Mouse (Mus musculus): ENCODE results near the gene Amigo2. TPM values are rescaled to one million over a fixed set of nuclear protein-coding genes. Genes with fewer than 3 reads are reported as not detected.

Amigo2 gene
- polyA plus RNA-seq, 1 experiment from 2014 or later: not detected

GRCm38 (mm10) chr15:97278340-97278948 is 31.4 kb upstream of the Amigo2 start:
- Histone ChIP-seq H3K4me3 (ENCODE audit: inconsistent target) (no peak overlapping the region), H3K36me3 (ENCODE audit: inconsistent target) (no peaks in the 10 kb centered on the region), H3K27ac (no peak overlapping the region), H3K79me2 (ENCODE audit: inconsistent target) (no peaks in the 10 kb centered on the region)
- 96% methylated on average over 9 of the region's 9 CpGs for WGBS (ENCODE audit: missing documents)

DNA sequence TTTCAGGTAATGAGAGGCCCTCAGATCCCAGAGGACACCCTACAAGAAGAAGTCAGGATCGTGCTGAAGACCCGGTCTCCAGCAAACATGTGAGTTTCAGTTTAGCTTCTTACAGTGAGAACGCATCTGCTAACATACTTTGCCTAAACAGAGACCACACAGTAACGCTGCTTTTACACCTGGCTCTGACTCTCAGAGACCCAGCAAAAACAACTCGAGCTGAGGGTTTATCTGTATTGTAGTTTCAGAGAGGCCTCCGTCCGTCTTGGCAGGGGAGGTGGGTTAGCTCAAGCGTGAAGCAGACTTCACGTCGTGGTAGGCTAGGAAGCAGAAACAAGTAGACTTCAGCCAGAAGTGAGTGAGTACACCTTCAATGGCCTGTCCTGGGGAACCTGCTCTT is 30.2 kb upstream of the Amigo2 start:
- no peaks in the 10 kb centered on the region for H3K36me3 ChIP-seq (ENCODE audit: inconsistent target)
- no peaks in the 10 kb centered on the region for H3K79me2 ChIP-seq (ENCODE audit: inconsistent target)
- 94% methylated on average over 10 of the region's 10 CpGs for WGBS (ENCODE audit: missing documents)
- no peak overlapping the region for H3K27ac ChIP-seq
- no peak overlapping the region for H3K4me3 ChIP-seq (ENCODE audit: inconsistent target)

GRCm38 (mm10) chr15:97276660-97277153 is 29.6 kb upstream of the Amigo2 start:
- WGBS (ENCODE audit: missing documents): 87% methylated on average over 20 of the region's 20 CpGs
- Histone ChIP-seq H3K27ac (no peak overlapping the region), H3K4me3 (ENCODE audit: inconsistent target) (no peak overlapping the region)

DNA sequence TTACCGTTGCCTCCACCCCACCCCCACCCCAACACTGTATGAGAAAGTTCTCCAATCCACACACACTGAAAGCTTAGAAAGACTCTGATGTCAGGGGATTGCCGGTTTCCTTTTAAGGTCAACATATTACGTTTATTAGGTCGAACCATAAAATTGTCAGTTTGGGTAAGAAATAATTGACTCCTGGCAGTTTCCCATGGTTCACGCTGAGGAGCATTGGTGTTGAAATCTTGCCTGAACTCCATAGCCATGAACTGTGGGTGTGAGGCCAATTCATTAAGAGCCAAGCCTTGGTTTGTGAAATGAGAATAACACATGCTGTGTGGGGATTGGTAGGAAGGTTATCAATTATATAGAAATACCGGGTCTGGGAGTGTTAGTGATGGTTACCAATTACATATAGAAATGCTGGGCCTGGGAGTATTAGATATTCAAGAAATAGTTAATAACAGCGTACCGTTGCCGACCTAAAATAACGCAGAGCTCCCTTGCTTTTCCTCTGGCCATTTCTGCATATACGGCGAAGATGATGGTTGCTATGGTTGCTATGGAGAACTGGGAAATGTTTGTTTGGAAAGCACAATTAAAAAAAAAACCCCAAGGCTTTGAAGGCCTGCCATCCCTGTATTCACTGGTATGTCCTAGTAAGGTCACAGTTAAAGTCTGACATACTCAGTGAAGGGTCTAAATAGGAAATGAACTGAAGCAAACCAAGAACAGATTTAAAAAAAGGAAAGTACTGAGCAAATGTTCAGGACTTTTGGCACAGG is 28.7 kb upstream of the Amigo2 start:
- Histone ChIP-seq H3K4me3 (ENCODE audit: inconsistent target) (no peak overlapping the region), H3K27ac (no peak overlapping the region), H3K36me3 (ENCODE audit: inconsistent target) (no peaks in the 10 kb centered on the region), H3K79me2 (ENCODE audit: inconsistent target) (no peaks in the 10 kb centered on the region)
- 96% methylated on average over 12 of the region's 12 CpGs for WGBS (ENCODE audit: missing documents)

More at GRCm38 (mm10) chr15:97276660-97277153, 29.6 kb upstream of the Amigo2 start:
- no peaks in the 10 kb centered on the region for H3K36me3 ChIP-seq (ENCODE audit: inconsistent target)
- no peaks in the 10 kb centered on the region for H3K79me2 ChIP-seq (ENCODE audit: inconsistent target)

DNA sequence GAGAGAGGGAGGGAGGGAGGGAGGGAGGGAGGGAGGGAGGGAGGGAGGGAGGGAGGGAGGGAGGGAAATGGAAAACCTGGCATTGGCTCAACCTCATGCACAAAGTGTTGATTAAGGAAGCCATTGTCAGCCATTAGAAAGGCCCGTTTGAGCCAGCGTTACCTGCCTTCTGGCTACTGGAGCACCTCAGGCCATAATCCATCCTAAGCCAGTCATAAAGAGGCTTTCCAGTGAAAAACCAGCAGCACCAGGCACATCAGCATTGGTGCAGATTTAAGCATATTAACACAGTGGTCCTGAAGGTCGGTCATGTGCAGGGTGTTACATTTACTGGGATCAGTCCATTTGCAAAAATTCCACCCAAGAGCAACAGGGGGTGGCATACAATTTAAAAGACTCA is 25.7 kb upstream of the Amigo2 start:
- Histone ChIP-seq H3K27ac (no peak overlapping the region), H3K79me2 (ENCODE audit: inconsistent target) (no peaks in the 10 kb centered on the region), H3K4me3 (ENCODE audit: inconsistent target) (no peak overlapping the region), H3K36me3 (ENCODE audit: inconsistent target) (no peaks in the 10 kb centered on the region)
- 90% methylated on average over 3 of the region's 3 CpGs for WGBS (ENCODE audit: missing documents)

DNA sequence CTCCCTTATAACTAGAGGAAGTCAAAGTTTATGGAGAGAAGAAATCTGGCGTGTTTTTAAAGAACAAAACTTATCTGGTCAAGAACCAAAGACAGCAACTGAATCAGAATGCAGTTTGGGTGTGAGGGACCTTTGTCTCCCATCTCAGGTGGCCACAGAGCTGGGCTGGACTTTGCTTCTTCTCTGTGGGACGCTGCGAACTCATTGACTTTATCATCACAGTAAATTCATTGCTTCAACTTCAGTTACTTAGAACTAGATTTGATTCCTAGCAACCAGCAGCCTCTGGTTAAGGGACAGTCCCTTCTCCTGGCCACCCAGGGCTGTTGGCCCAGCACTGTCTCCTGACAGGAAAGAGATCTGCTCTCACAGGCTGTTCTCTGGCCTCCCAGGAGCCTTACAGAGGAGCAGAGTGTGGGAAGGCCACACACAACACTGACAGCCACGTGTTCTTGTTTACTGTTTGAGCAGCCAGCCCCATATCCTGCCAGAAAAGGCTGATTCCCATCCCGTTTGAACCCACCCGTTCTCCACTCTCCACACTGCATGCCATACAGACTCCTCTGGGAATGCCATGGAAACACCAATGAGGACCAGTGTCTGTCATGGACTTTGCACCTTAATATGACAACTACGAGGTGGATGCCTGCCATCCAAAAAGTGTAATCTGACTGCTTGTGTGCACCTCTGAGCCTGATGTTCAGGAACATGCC is 25.1 kb upstream of the Amigo2 start:
- Histone ChIP-seq H3K79me2 (ENCODE audit: inconsistent target) (no peaks in the 10 kb centered on the region), H3K36me3 (ENCODE audit: inconsistent target) (no peaks in the 10 kb centered on the region), H3K27ac (no peak overlapping the region), H3K4me3 (ENCODE audit: inconsistent target) (no peak overlapping the region)
- 82% methylated on average over 7 of the region's 7 CpGs for WGBS (ENCODE audit: missing documents)

- H3K27ac ChIP-seq: no peak overlapping the region
- WGBS (ENCODE audit: missing documents): 92% methylated on average over 8 of the region's 8 CpGs
- H3K36me3 ChIP-seq (ENCODE audit: inconsistent target): no peaks in the 10 kb centered on the region
- no peaks in the 10 kb centered on the region for H3K79me2 ChIP-seq (ENCODE audit: inconsistent target)
- H3K4me3 ChIP-seq (ENCODE audit: inconsistent target): no peak overlapping the region
Measured at GRCm38 (mm10) chr15:97267094-97267695, 20.1 kb upstream of the Amigo2 start.

DNA sequence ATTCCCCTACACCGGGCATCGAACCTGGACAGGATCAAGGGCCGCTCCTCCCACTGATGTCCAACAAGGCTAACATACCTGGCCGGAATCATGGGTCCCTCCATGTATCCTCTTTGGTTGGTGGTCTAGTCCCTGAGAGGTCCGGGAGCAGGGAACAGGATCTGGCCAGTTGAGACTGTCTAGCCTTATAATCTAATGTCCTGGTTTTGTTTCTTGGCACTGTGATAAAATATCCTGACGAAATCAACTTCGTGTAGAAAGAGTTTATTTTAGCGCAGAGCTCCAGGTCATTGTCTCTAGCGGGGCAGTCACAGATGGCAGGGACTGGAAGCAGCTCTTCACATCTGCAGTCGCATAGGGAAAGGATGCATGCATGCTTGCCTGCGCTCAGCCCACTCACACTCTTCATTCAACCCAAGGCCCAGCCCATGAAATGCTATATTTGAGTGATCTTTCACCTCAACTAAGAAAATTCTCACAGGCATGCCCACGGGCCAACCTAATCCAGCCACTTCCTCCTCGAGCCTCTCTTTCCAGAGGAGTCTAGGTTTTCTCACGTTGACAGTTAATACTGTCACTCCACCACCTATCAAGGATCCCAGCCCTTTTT is 19.3 kb upstream of the Amigo2 start:
- 84% methylated on average over 12 of the region's 14 CpGs for WGBS (ENCODE audit: missing documents)

DNA sequence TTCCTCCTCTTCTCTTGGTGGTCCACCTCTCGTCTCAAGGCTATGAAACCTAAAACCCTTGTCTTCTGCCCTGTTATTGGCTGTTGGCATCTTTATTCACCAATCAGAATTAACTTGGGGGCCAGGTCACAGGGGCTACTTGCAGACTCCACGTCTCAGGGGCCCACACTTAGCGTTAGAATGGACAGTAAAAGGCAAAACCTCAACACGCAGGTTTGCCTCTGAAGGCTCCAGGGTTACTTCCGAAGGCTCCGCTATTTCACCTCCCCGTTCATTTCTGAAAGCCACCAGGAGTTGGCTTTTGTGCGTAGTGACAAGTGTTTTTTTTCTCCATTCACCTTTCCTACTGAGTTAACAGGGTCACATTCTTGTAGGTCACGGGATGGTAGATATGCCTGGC is 15.2 kb upstream of the Amigo2 start:
- Histone ChIP-seq H3K27ac (no peak overlapping the region), H3K79me2 (ENCODE audit: inconsistent target) (no peaks in the 10 kb centered on the region), H3K4me3 (ENCODE audit: inconsistent target) (no peak overlapping the region), H3K36me3 (ENCODE audit: inconsistent target) (no peaks in the 10 kb centered on the region)
- WGBS (ENCODE audit: missing documents): 98% methylated on average over 9 of the region's 9 CpGs

More for the DNA sequence above, 19.3 kb upstream of the Amigo2 start:
- Histone ChIP-seq H3K27ac (no peak overlapping the region), H3K36me3 (ENCODE audit: inconsistent target) (no peaks in the 10 kb centered on the region), H3K79me2 (ENCODE audit: inconsistent target) (no peaks in the 10 kb centered on the region), H3K4me3 (ENCODE audit: inconsistent target) (no peak overlapping the region)

DNA sequence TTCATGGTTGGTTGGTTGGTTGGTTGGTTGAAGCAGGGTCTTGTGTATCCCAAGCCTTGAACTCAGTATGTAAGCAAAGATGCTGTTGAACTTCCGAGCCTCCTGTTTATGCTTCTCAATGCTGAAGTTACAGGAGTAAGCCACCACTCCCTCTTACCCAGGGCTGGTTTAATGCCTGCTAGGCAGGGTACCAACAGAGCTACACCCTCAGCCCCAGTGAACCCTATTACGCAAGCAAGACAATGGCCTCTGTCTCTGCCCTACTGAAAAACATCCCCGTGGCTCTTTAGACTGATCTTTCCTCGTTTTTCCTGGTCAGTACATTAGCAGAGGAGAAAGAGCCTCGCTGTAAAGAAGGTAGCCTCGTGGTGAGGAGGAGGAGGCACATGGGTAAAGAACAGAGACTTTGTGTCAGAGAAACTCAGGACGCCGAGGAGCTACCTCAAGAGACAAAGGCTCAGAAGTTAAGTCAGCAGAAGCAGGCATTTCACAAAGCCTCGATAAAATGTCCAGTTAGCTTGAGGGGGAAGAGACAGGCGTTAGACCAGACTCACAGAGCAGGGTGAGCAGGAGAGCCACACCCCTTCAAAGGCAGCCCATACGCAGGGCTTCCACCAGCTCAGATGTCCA is 13.0 kb upstream of the Amigo2 start:
- WGBS (ENCODE audit: missing documents): 67% methylated on average over 11 of the region's 11 CpGs
- Histone ChIP-seq H3K27ac (no peak overlapping the region), H3K36me3 (ENCODE audit: inconsistent target) (no peaks in the 10 kb centered on the region), H3K79me2 (ENCODE audit: inconsistent target) (no peaks in the 10 kb centered on the region), H3K4me3 (ENCODE audit: inconsistent target) (no peak overlapping the region)

DNA sequence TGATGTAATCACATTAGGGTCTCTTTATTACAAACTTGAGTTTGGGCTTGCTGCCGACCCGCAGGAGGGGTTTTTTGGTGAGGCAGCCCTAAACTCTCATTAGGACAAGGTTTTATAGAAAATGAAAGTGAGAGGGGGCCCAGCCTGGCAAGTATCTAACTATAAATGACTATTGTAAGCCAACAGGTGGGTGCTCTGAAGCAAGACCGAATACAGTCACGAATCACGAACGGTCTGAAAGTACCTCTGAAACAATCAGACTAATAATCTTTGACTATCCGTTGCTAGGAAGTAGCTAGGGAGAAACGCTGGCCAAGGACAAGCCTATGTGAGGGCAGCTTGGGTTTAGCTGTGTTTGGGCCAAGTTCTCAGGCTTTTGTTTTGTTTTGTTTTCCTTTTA is 12.2 kb upstream of the Amigo2 start:
- WGBS (ENCODE audit: missing documents): 97% methylated on average over 8 of the region's 8 CpGs
- Histone ChIP-seq H3K27ac (no peak overlapping the region), H3K4me3 (ENCODE audit: inconsistent target) (no peak overlapping the region), H3K36me3 (ENCODE audit: inconsistent target) (no peaks in the 10 kb centered on the region), H3K79me2 (ENCODE audit: inconsistent target) (no peaks in the 10 kb centered on the region)

DNA sequence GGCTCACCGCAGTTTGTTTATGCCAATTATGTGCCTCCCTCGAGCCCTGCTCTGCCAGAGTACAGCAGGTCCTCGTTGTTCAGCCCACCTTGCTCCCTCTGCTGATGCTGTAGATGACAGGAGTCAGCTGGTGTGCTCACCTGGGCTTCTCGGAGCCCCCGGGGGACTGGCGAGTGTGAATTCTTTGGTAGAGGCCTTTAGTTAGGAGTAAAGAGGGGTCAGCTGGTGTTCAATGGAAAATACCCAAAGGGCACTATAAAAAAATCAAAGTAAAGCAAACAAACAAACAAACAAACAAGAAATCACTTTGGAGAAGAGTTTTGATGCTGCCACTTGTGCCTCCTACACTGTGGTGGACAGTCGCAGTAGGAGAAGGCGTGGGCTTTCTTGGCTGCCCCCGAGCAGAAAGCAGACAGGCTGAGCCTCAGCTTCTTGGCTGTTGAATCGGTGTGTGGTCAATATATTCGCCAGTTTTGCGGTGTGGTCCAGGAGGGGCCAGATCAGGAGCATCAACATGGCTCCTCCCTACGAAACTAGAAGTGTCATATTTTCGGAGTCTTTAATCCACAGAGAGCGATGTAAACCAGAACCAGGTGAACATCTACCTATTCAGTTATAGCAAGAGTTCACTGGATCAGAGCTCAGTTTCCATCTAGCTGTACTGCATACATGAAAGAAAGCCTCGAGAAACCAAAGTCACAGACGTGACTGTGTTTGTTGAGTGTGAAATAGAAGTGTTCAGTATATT is 11.6 kb upstream of the Amigo2 start:
- no peaks in the 10 kb centered on the region for H3K36me3 ChIP-seq (ENCODE audit: inconsistent target)
- H3K79me2 ChIP-seq (ENCODE audit: inconsistent target): no peaks in the 10 kb centered on the region
- WGBS (ENCODE audit: missing documents): 94% methylated on average over 17 of the region's 17 CpGs
- no peak overlapping the region for H3K4me3 ChIP-seq (ENCODE audit: inconsistent target)
- H3K27ac ChIP-seq: no peak overlapping the region

GRCm38 (mm10) chr15:97257206-97257775 is 10.2 kb upstream of the Amigo2 start:
- Histone ChIP-seq H3K36me3 (ENCODE audit: inconsistent target) (no peaks in the 10 kb centered on the region), H3K79me2 (ENCODE audit: inconsistent target) (no peaks in the 10 kb centered on the region), H3K4me3 (ENCODE audit: inconsistent target) (no peak overlapping the region), H3K27ac (no peak overlapping the region)
- WGBS (ENCODE audit: missing documents): 94% methylated on average over 8 of the region's 8 CpGs

All from macrophage (primary cell).